Mouse (Mus musculus): Measurements from ENCODE around the gene Mff. TPM values are rescaled to one million over a fixed set of nuclear protein-coding genes. Genes with fewer than 3 reads are reported as not detected.

The Mff gene
- total and polyA plus RNA-seq, 2 experiments from 2014 or later, result 364 to 410 TPM

DNA sequence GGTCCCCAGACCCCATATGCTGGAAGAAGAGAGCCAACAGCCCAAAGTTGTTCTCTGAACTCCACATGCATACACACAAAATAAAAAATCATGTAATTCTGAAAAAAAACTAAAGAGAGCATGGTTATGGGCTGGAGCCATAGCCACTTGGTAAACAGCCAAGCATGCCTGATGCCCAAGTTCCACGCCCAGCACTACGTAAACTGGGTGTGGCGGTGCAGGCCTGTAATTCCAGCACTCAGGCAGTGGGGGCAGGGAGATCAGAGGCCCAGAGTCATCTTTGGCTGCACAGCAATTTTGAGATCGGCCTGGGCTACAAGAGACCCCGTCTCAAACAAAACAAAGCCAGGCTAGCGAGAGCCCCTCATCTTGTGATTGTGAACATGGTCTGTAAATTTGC, 60.9 kb downstream of the Mff start:
- no peak for TF ChIP-seq CTCF (IDR thresholded peaks at IDR 0.05; ENCODE audit: low read depth)
- no peak for DNase-seq (ENCODE audit: low spot score)
- WGBS, result 76% methylated on average over 6 of the region's 6 CpGs
- Histone ChIP-seq H3K9ac (replicated peaks; ENCODE audit: low read length) (no peak overlapping the region), H3K4me3 (ENCODE audit: low read length) (no peak overlapping the region), H3K36me3 (ENCODE audit: insufficient read depth, low read length) (no peaks in the 10 kb centered on the region), H3K4me1 (ENCODE audit: insufficient read depth, low read length) (no peaks in the 10 kb centered on the region), H3K27me3 (ENCODE audit: insufficient read depth, low read length) (no peaks in the 10 kb centered on the region), H3K9me3 (ENCODE audit: low read length) (no peaks in the 10 kb centered on the region), H3K4me2 (ENCODE audit: low read depth, low read length) (no peak overlapping the region), H3K27ac (no peak overlapping the region)
- ATAC-seq, result no peak

DNA sequence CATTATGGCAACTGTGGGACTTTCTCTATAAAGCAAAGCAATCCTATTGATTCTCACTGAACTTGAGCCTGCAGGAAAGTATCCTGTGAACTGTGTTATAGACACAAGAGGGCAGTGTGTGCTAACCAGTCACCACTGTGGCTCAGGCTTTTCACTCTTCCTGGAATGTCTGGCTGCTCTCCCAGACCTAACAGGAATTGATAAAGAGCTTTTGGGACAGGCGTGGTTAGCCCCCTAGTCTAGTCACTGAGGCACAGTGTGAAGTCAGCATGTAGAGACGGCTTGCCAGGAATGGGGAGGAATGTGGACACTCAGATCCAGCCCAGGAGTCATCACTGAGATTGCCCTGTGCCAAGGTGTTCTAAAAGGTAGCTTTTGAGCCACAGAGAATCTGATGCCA, 62.7 kb downstream of the Mff start:
- Histone ChIP-seq H3K4me2 (ENCODE audit: low read depth, low read length) (no peak overlapping the region), H3K4me3 (ENCODE audit: low read length) (no peak overlapping the region), H3K9me3 (ENCODE audit: low read length) (no peaks in the 10 kb centered on the region), H3K4me1 (ENCODE audit: insufficient read depth, low read length) (no peaks in the 10 kb centered on the region), H3K27me3 (ENCODE audit: insufficient read depth, low read length) (no peaks in the 10 kb centered on the region), H3K36me3 (ENCODE audit: insufficient read depth, low read length) (no peaks in the 10 kb centered on the region), H3K9ac (replicated peaks; ENCODE audit: low read length) (no peak overlapping the region), H3K27ac (no peak overlapping the region)
- TF ChIP-seq CTCF (IDR thresholded peaks at IDR 0.05; ENCODE audit: low read depth), result peak; percentile 90
- peak; percentile 87 for ATAC-seq
- DNase-seq (ENCODE audit: low spot score), result peak; percentile 93
- WGBS, result 2% methylated on average over 2 of the region's 2 CpGs

- Histone ChIP-seq H3K27ac (no peak overlapping the region), H3K4me1 (ENCODE audit: insufficient read depth, low read length) (no peaks in the 10 kb centered on the region), H3K9ac (replicated peaks; ENCODE audit: low read length) (no peak overlapping the region), H3K9me3 (ENCODE audit: low read length) (no peaks in the 10 kb centered on the region), H3K27me3 (ENCODE audit: insufficient read depth, low read length) (no peaks in the 10 kb centered on the region), H3K36me3 (ENCODE audit: insufficient read depth, low read length) (no peaks in the 10 kb centered on the region), H3K4me3 (ENCODE audit: low read length) (no peak overlapping the region), H3K4me2 (ENCODE audit: low read depth, low read length) (no peak overlapping the region)
- TF ChIP-seq CTCF (IDR thresholded peaks at IDR 0.05; ENCODE audit: low read depth), result no peak
- no peak for DNase-seq (ENCODE audit: low spot score)
- 53% methylated on average over 7 of the region's 7 CpGs for WGBS
- peak; percentile 21; the same call in 1 of the 2 replicates for ATAC-seq
Observed at GRCm38 (mm10) chr1:82788070-82788469, 63.4 kb downstream of the Mff start.

- H3K4me3 ChIP-seq (ENCODE audit: low read length), result no peak overlapping the region
- DNase-seq (ENCODE audit: low spot score) (peak; percentile 39), ATAC-seq (0 out of 2 replicates have a peak, but pooled peaks have one; percentile 25)
- H3K9ac ChIP-seq (replicated peaks; ENCODE audit: low read length), result no peak overlapping the region
- no peaks in the 10 kb centered on the region for H3K36me3 ChIP-seq (ENCODE audit: insufficient read depth, low read length)
- no peak for TF ChIP-seq CTCF (IDR thresholded peaks at IDR 0.05; ENCODE audit: low read depth)
- 60% methylated on average over 11 of the region's 11 CpGs for WGBS
- H3K4me2 ChIP-seq (ENCODE audit: low read depth, low read length), result no peak overlapping the region
- no peak overlapping the region for H3K27ac ChIP-seq
- no peaks in the 10 kb centered on the region for H3K27me3 ChIP-seq (ENCODE audit: insufficient read depth, low read length)
- no peaks in the 10 kb centered on the region for H3K4me1 ChIP-seq (ENCODE audit: insufficient read depth, low read length)
- H3K9me3 ChIP-seq (ENCODE audit: low read length), result no peaks in the 10 kb centered on the region
Observed at GRCm38 (mm10) chr1:82791105-82791504, 66.4 kb downstream of the Mff start.

- 94% methylated on average over 6 of the region's 6 CpGs for WGBS
- Histone ChIP-seq H3K9me3 (ENCODE audit: low read length) (no peaks in the 10 kb centered on the region), H3K4me1 (ENCODE audit: insufficient read depth, low read length) (no peaks in the 10 kb centered on the region), H3K27me3 (ENCODE audit: insufficient read depth, low read length) (no peaks in the 10 kb centered on the region), H3K27ac (no peak overlapping the region), H3K36me3 (ENCODE audit: insufficient read depth, low read length) (no peaks in the 10 kb centered on the region), H3K9ac (replicated peaks; ENCODE audit: low read length) (no peak overlapping the region), H3K4me2 (ENCODE audit: low read depth, low read length) (no peak overlapping the region), H3K4me3 (ENCODE audit: low read length) (no peak overlapping the region)
- no peak for TF ChIP-seq CTCF (IDR thresholded peaks at IDR 0.05; ENCODE audit: low read depth)
- no peak for ATAC-seq
- DNase-seq (ENCODE audit: low spot score), result no peak
Observed at GRCm38 (mm10) chr1:82792238-82792637, 67.5 kb downstream of the Mff start.

DNA sequence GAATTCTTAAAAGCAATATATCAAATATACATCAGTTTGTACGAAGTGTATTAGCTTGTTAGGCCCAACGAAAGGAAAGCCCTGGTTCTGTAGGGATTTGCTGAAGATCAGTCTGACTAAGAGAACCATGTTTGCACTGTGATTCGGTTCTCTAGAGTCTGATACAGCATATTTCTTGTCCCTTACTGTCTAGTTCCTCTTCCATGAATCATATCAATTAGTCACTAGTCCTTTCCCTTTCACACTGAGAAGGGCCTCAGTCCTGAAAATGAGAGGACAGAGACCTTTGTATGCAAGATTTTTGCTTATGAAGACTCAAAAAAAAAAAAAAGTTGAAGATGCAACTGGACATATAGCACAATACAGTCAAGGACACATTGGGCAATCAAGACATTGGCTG, 68.4 kb downstream of the Mff start:
- DNase-seq (ENCODE audit: low spot score) (no peak), ATAC-seq (no peak)
- Histone ChIP-seq H3K27me3 (ENCODE audit: insufficient read depth, low read length) (no peaks in the 10 kb centered on the region), H3K9ac (replicated peaks; ENCODE audit: low read length) (no peak overlapping the region), H3K27ac (no peak overlapping the region), H3K4me3 (ENCODE audit: low read length) (no peak overlapping the region), H3K4me1 (ENCODE audit: insufficient read depth, low read length) (no peaks in the 10 kb centered on the region), H3K36me3 (ENCODE audit: insufficient read depth, low read length) (no peaks in the 10 kb centered on the region), H3K9me3 (ENCODE audit: low read length) (no peaks in the 10 kb centered on the region), H3K4me2 (ENCODE audit: low read depth, low read length) (no peak overlapping the region)
- 90% methylated on average over 3 of the region's 3 CpGs for WGBS
- TF ChIP-seq CTCF (IDR thresholded peaks at IDR 0.05; ENCODE audit: low read depth), result no peak

DNA sequence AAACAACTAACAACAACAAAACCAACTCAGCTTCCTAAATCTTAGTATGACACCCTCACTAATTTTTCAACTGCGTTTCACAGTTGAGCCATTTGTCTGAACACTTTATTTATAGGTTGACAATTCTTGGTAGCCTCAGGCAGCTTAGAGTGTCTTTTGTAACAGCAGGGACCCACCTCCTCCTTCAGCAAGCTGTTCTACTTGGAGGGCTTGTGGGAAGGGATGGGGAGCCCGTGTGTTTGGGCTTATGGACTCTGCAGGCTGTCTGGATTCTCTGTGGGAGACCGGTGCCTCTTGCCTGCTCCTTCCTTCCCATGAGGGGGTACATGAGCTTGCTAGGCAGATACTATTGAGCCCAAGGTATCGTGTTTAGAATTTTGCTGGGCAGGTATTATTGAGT, 69.3 kb downstream of the Mff start:
- no peak overlapping the region for H3K4me2 ChIP-seq (ENCODE audit: low read depth, low read length)
- H3K4me3 ChIP-seq (ENCODE audit: low read length), result no peak overlapping the region
- no peak overlapping the region for H3K9ac ChIP-seq (replicated peaks; ENCODE audit: low read length)
- no peak for DNase-seq (ENCODE audit: low spot score)
- H3K4me1 ChIP-seq (ENCODE audit: insufficient read depth, low read length), result no peaks in the 10 kb centered on the region
- no peaks in the 10 kb centered on the region for H3K36me3 ChIP-seq (ENCODE audit: insufficient read depth, low read length)
- H3K27me3 ChIP-seq (ENCODE audit: insufficient read depth, low read length), result no peaks in the 10 kb centered on the region
- H3K9me3 ChIP-seq (ENCODE audit: low read length), result no peaks in the 10 kb centered on the region
- ATAC-seq, result no peak
- 43% methylated on average over 4 of the region's 4 CpGs for WGBS
- TF ChIP-seq CTCF (IDR thresholded peaks at IDR 0.05; ENCODE audit: low read depth), result no peak
- H3K27ac ChIP-seq, result no peak overlapping the region

All from hindbrain, postnatal 0 days (tissue).